8 mouse cellular contexts compared by ENCODE assay signal in the genomic region with DNA sequence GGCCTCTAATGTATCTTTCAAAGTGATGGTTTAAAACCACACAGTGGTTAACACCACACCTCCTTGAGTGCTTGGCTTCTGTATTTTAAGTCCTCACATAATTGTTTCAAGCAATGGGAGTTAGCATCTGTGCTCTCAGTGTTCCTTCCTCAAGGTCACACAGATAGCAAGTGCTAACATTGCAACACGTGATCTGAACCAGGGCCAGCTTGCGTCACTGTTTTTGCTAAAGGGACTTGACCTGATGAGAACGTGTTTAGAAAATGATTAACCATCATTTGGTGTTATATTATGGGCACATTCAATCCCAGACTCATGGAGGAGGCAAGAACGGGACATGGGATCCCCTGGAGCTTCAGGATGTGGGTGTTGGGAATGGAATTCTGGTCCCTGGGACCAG. TPM values are rescaled to one million over a fixed set of nuclear protein-coding genes. Genes with fewer than 3 reads are reported as not detected.
DNase-seq lines count a peak whose midpoint lies in the region; ATAC-seq lines count a peak whose summit lies in the region.
"Had no signal": no experiment of that assay in that cellular context is flagged by ENCODE, and none has a peak within 500 bp of the region (broad histone marks: within the 10 kb centered on the region; RNA-seq: fewer than 3 reads in every experiment).

No protein-coding gene starts in this region.

- ATAC-seq in monocyte, adult 5-6 weeks (replicated peaks; ENCODE audit: insufficient number of reproducible peaks, low FRiP score, low TSS enrichment, poor library complexity, severe bottlenecking), result peak; percentile 59
- no peak for ATAC-seq in cerebellum, adult (ENCODE audit: insufficient number of reproducible peaks, low FRiP score, low TSS enrichment)

- peak; percentile 57 to 62 for DNase-seq in adrenal gland, adult 18-20 months (ENCODE audit: low spot score in 2 of 2)
- peak; percentile 85 for DNase-seq in heart, adult 8-10 months (ENCODE audit: low spot score)
- DNase-seq in large intestine, adult 2 months (ENCODE audit: low read depth, low spot score), result peak; percentile 64
- DNase-seq in urinary bladder, postnatal 36 days (ENCODE audit: low spot score in 2 of 2), result no peak
- no peak for DNase-seq in frontal cortex, postnatal 10 days (ENCODE audit: low spot score in 2 of 2)
- DNase-seq: gastrocnemius, postnatal 10 days had no signal

- WGBS in large intestine, adult 2 months, result 17% methylated on average over 4 of the region's 4 CpGs

RNA-seq across cellular contexts. Expression of gene Man2a1, which starts 17.3 kb away (rescaled TPM):
- 100 to 1,000 TPM; 105 to 174 TPM for total RNA-seq in adrenal gland, adult 18-20 months (2021)
- 10 to 100 TPM; 13.3 to 19.1 (median 15.7) TPM for total RNA-seq in heart, adult 8-10 months (2022)
- 11.7 and 20.0 TPM in 2 replicates for polyA plus RNA-seq in large intestine, adult 2 months (2012; rRNA removed)
- total RNA-seq in monocyte, adult 5-6 weeks (2017), result 42.0 to 56.6 TPM (median 56.4 TPM) in 3 replicates

Comparison
In these comparisons a context has a peak if more than half of its experiments do, and no peak if none do; other contexts are left out.
1. DNase-seq: peak in adrenal gland, adult 18-20 months (2 of 2), heart, adult 8-10 months (single experiment) and large intestine, adult 2 months (single experiment); none in urinary bladder, postnatal 36 days (0 of 2) and frontal cortex, postnatal 10 days (0 of 2).